Mouse (Mus musculus) erythroblast, embryonic 14.5 days (primary cell): ENCODE results near the gene Slc36a3. TPM values are rescaled to one million over a fixed set of nuclear protein-coding genes. Genes with fewer than 3 reads are reported as not detected.

Experiments
- H3K27me3 ChIP-seq: 2 replicates; pipeline ENCODE4 v1.6.1; 2012; ENCODE audit warnings: inconsistent platforms; ENCODE audit not compliant: control insufficient read depth
- H3K36me3 ChIP-seq: 2 replicates; pipeline ENCODE4 v1.6.1; 2012; ENCODE audit warnings: mild to moderate bottlenecking, inconsistent platforms; ENCODE audit not compliant: control insufficient read depth
- H3K4me1 ChIP-seq: 2 replicates; pipeline ENCODE4 v1.6.1; 2012; ENCODE audit warnings: inconsistent platforms; ENCODE audit not compliant: control insufficient read depth
- H3K4me3 ChIP-seq: replicated peaks from 2 replicates; pipeline ENCODE3; 2012; ENCODE audit warnings: moderate library complexity, mild to moderate bottlenecking, inconsistent platforms
- H3K9me3 ChIP-seq: 2 replicates; pipeline ENCODE4 v1.6.1; 2012; ENCODE audit warnings: low read length, inconsistent platforms, mixed read lengths; ENCODE audit not compliant: control insufficient read depth
- GATA1 ChIP-seq: IDR thresholded peaks from 2 replicates; pipeline ENCODE4 v1.6.1; 2012; ENCODE audit warnings: low read length, inconsistent platforms, mixed read lengths
- TAL1 ChIP-seq: IDR thresholded peaks from 3 replicates; pipeline ENCODE4 v1.6.1; 2012; ENCODE audit warnings: low read length, inconsistent platforms, mixed read lengths
- polyA plus RNA-seq: library from polyadenylated mRNA; stranded (reverse); fragments of >175 nt; gene quantifications from 2 replicates; pipeline ENCODE4 v1.2.3, GENCODE M21; 2012

Slc36a3 gene
- polyA plus RNA-seq, result not detected in 2 replicates

DNA sequence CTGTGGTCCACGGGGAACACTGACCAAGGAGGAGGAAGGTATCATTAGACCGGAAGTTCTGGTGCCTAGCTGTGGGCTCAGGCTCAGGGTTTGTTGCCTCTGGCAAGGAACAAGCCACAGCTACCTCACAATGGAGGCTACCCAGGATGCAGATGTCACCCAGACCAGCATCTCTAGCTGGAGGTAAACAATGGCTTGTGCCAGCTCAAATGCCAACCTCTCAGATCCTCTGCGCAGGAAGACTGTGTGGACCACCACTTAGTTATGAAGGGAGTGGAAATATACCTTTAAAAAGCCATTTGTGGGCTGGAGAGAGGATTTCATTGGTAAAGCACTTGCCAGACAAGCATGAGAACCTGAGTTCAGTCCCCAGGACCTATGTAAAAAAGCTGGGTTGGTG lies at the start of gene Slc36a3:
TSS of gene Slc36a3 (minus strand) at position 101 of the 400 bp plus-strand sequence.
- Histone ChIP-seq H3K9me3 (no peaks in the 10 kb centered on the region), H3K4me1 (no peaks in the 10 kb centered on the region), H3K36me3 (no peaks in the 10 kb centered on the region), H3K27me3 (no peaks in the 10 kb centered on the region), H3K4me3 (no peak within 1 kb of the TSS)
- TF ChIP-seq GATA1 (no peak), TAL1 (no peak)

DNA sequence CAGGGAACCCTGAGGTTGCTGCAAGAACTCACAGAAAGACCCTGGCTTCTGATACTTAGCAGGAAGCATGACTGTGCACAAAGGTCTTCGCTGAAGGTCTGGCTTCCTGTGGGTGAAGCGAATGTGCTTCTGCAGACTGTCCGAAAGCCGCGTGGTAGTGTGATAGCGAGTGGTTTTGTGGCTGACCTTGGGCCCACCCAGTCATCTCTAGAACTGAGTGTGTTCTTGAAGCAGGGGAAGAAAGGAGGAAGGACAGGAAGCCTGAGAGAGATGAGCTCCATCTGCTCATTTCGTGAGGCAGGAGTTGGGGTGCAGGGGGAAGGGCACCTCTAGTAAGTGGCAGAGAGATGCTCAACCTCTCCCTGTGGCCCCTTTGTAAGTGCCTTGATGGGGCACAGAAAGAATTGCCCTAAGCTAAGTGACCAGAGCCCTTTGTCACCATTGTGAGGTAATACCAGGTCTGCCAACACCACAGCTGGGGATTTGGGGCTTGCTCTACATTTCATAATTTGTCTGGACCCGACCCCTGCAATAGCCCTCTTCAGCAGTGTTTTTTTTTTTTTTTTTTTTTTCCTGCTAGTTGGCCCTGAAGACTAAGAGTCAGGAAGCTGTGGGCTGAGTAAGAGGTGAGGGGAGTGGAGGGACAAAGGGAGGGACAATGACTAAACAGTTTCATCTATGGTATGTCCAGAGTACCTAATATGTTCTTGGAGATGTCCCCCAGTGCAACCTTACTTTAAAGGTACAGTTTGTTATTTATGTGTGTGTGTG lies 46.4 kb upstream of the Slc36a3 start:
- TF ChIP-seq GATA1, result no peak
- no peak for TF ChIP-seq TAL1
- Histone ChIP-seq H3K9me3 (no peaks in the 10 kb centered on the region), H3K4me1 (no peaks in the 10 kb centered on the region), H3K36me3 (no peaks in the 10 kb centered on the region), H3K27me3 (no peaks in the 10 kb centered on the region; the same call in 1 of the 2 replicates), H3K4me3 (no peak overlapping the region)

DNA sequence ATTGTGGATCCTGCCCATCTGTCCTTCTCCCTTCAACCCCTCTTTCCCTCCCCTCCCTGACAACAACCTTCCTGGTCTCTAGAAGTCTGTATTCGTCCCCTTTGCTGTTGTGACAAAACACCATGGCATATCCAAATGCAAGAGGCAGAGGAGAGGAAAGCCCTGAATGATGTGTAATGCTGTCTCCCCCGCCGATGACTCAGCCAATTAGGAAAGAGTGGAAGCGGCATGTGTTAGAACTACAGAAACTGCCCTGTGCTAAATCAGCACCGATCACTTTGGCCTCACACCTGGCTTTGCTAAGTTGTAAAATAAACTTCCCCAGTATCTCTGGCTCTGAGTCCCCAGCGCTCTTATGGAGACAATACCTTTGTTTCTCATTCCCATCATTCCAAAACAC lies 45.6 kb upstream of the Slc36a3 start:
- Histone ChIP-seq H3K36me3 (no peaks in the 10 kb centered on the region), H3K9me3 (no peaks in the 10 kb centered on the region), H3K4me1 (no peaks in the 10 kb centered on the region), H3K4me3 (no peak overlapping the region), H3K27me3 (no peaks in the 10 kb centered on the region; the same call in 1 of the 2 replicates)
- TF ChIP-seq TAL1 (no peak), GATA1 (no peak)

DNA sequence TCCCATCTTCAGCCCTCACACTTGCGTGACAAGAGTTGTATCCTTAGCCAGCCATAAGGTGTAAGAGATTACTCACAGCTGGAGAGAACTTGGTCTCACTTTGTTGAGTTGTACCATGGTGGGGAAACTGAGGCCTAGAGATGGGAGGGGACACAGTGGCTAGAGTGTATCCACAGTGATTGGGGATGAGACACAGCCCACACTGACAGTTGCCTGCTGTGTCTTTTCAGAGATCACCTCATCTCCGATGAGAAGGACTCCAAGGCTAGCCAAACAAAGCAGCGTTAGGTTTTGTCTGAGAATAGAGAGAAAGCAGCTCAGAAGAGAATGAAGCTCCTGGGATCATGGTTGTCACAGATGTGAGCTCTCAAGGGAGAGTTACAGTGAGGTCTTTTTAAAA lies 38.7 kb upstream of the Slc36a3 start:
- Histone ChIP-seq H3K36me3 (no peaks in the 10 kb centered on the region), H3K4me3 (no peak overlapping the region), H3K4me1 (no peaks in the 10 kb centered on the region), H3K27me3 (no peaks in the 10 kb centered on the region), H3K9me3 (no peaks in the 10 kb centered on the region)
- TF ChIP-seq TAL1 (no peak), GATA1 (no peak)

DNA sequence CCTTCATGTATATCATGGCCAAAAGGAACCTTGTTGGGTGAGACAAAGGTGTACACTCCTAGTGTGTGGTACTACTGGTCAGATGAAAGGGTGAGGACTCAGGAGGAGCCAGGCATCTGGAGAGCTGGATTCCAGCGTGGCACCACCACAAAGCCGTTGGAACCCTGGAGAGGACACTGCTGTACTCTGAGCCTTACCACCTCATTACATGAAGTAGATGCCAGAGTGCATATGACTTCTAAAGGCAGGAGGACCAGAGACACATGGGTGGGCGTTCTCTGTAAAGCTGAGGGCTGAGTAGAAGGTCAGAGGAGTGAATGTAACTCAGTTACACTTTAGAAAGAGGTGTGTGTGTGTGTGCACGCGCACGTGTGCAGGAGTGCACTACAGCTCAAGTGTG lies 36.3 kb upstream of the Slc36a3 start:
- H3K4me1 ChIP-seq, result no peaks in the 10 kb centered on the region
- TF ChIP-seq GATA1 (no peak), TAL1 (no peak)

DNA sequence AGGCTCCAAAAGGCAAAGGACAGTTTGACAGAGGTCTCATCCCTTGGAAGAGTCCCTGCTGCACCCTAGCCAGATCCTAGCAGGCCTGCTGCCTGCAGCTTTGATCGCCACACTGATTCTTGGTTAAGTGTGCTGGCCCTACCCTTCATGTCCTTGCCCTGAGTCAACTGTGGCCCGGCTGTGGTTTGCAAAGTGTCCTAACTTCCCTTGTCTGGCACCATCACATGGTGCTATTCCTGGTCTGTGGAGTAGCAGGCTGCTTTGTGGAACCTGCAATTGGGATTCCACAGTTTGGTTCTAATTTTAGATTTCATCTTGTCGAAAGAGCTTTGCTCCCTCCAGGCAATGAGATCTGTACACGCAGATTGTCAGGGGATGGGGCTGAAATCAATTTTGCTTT lies 35.8 kb upstream of the Slc36a3 start:
- TF ChIP-seq GATA1 (no peak), TAL1 (no peak)
- no peak overlapping the region for H3K4me3 ChIP-seq
- no peaks in the 10 kb centered on the region for H3K4me1 ChIP-seq
- H3K9me3 ChIP-seq, result no peaks in the 10 kb centered on the region
- no peaks in the 10 kb centered on the region for H3K36me3 ChIP-seq
- H3K27me3 ChIP-seq, result no peaks in the 10 kb centered on the region

More for the DNA sequence above, 36.3 kb upstream of the Slc36a3 start:
- no peaks in the 10 kb centered on the region for H3K36me3 ChIP-seq
- no peak overlapping the region for H3K4me3 ChIP-seq
- H3K9me3 ChIP-seq, result no peaks in the 10 kb centered on the region
- no peaks in the 10 kb centered on the region for H3K27me3 ChIP-seq

DNA sequence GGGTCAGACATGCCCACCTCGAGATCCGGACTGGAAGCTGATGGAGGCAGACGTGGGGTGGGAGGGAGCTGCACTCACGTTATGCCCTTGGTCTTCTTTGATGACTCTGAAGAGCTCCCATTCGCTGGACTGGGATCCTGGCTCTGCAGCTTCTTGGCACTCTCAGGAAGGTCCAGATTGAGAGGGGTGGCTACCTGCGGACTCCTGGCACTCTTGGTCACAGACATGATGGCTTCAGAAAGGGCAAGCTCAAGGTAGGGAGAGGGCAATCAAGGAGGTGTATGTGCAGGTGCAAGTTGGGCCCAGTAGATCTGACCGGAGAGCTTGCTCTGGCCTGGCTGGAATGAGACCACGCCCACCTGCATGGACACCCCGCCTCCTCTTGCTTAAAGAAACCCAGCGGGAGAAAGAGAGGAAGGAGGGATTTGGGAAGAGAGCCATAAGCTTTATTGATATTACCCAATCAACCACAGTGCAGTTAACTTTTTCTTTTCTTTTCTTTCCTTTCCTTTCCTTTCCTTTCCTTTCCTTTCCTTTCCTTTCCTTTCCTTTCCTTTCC lies 33.3 kb upstream of the Slc36a3 start, which contains the start of gene Slc36a2:
TSS of gene Slc36a2 (minus strand) at position 345 of the 559 bp plus-strand sequence.
- Histone ChIP-seq H3K9me3 (no peaks in the 10 kb centered on the region), H3K27me3 (no peaks in the 10 kb centered on the region), H3K4me3 (peak within 1 kb of the TSS; percentile 48), H3K4me1 (no peaks in the 10 kb centered on the region), H3K36me3 (no peaks in the 10 kb centered on the region; the same call in 1 of the 2 replicates)
- TF ChIP-seq GATA1, result no peak
- TF ChIP-seq TAL1, result no peak

DNA sequence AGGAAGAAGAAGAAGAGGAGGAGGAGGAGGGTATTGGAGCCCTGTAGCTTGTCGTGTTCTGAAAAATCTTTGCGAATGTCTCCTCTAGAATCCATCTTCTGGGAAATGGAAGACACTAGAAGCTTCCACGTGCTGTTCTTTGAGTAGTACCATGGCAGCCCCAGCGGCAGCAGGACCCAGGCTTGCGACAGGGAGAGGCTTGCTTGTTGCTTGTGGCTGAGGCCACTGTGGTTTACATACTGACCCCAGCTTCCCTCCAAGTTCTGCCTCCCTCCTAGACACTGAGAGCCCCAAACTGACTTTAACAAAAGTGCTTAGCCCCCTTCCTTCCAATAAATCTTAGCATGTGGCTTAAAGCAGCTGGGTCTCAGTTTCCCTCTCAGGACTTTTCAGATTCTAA lies 32.7 kb upstream of the Slc36a3 start:
- no peaks in the 10 kb centered on the region for H3K4me1 ChIP-seq
- H3K27me3 ChIP-seq, result no peaks in the 10 kb centered on the region
- H3K36me3 ChIP-seq, result no peaks in the 10 kb centered on the region; the same call in 1 of the 2 replicates
- H3K9me3 ChIP-seq, result no peaks in the 10 kb centered on the region
- peak overlapping the region; percentile 48 for H3K4me3 ChIP-seq
- TF ChIP-seq GATA1, result no peak
- no peak for TF ChIP-seq TAL1

DNA sequence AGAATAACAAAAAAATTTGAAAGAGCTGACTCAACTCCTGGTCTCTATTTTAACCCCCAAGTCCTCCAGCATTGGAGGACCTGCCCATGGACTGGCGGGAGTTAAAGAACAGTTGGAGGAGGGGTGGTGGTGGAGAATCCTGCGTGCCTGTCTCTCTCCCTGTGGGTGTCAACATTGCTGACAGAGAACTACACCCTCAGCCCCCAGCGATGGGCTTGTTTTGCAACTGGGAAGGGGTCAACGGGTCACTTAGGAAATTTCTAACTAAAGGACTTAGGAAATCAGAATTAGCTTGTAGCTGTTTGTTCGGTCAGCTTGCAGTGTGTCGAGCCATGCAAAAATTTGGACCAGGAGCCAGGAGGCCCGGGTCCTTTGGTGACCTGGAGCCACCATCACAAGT lies 31.6 kb upstream of the Slc36a3 start:
- no peaks in the 10 kb centered on the region for H3K27me3 ChIP-seq
- H3K4me3 ChIP-seq, result no peak overlapping the region
- no peaks in the 10 kb centered on the region for H3K4me1 ChIP-seq
- H3K9me3 ChIP-seq, result no peaks in the 10 kb centered on the region
- no peak for TF ChIP-seq TAL1
- no peak for TF ChIP-seq GATA1
- no peaks in the 10 kb centered on the region; the same call in 1 of the 2 replicates for H3K36me3 ChIP-seq
